13 mouse cellular contexts compared by ENCODE assay signal in the genomic region with DNA sequence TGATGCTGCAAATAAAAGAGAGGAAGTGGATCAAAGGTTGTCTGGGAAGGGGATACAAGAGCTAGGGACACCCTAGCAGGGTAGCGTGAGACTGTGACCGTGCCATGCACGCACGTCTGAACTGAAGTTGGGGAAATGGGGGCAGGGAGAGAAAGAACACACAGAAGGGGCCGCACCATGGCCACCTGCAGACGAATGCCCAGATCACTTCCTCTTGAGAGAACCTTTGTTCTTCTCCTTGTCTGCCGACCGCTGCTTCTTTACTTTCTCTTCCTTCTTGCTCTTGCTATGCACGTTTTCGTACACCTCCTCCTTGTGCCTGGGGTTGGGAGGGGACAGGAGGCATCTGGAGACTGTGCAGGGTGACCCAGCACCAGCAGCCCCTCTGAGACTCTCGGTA. TPM values are rescaled to one million over a fixed set of nuclear protein-coding genes. Genes with fewer than 3 reads are reported as not detected.
DNase-seq lines count a peak whose midpoint lies in the region; ATAC-seq and TF ChIP-seq lines count a peak whose summit lies in the region.
"Had no signal": no experiment of that assay in that cellular context is flagged by ENCODE, and none has a peak within 500 bp of the region (broad histone marks: within the 10 kb centered on the region; RNA-seq: fewer than 3 reads in every experiment).

No protein-coding gene starts in this region.

- 65% methylated on average over 11 of the region's 11 CpGs for WGBS in kidney, postnatal 0 days
- WGBS in small intestine, adult 2 months: 18% methylated on average over 11 of the region's 11 CpGs

- H3K4me2 ChIP-seq in kidney, postnatal 0 days (ENCODE audit: low read length): peak overlapping the region; percentile 38
- peak overlapping the region; percentile 22; the same call in 1 of the 2 replicates for H3K4me2 ChIP-seq in CH12.LX (ENCODE audit: insufficient read depth, low read depth, poor library complexity, severe bottlenecking)

- no peaks in the 10 kb centered on the region for H3K4me1 ChIP-seq in kidney, postnatal 0 days (replicated peaks; ENCODE audit: insufficient read depth, low read length)
- H3K4me1 ChIP-seq in CH12.LX (ENCODE audit: control insufficient read depth in 1 of 2, insufficient read depth in 2 of 2): peaks cover 48 to 84% of the 10 kb centered on the region in 2 experiments
- peaks cover 23% of the 10 kb centered on the region for H3K4me1 ChIP-seq in small intestine, adult 2 months (ENCODE audit: control insufficient read depth, insufficient read depth, insufficient read length, low read length)

- H3K36me3 ChIP-seq in kidney, postnatal 0 days (ENCODE audit: insufficient read depth, low read length): peaks cover 12% of the 10 kb centered on the region; the same call in 1 of the 2 replicates
- peaks cover 45 to 88% of the 10 kb centered on the region in 2 experiments for H3K36me3 ChIP-seq in CH12.LX (replicated peaks in 1 of 2; ENCODE audit: control insufficient read depth in 1 of 2, insufficient read depth in 1 of 2, low read length in 1 of 2)
- peaks cover 22% of the 10 kb centered on the region for H3K36me3 ChIP-seq in small intestine, adult 2 months (ENCODE audit: control insufficient read depth, insufficient read depth, low read length)

- peak; percentile 87 for TF ChIP-seq EP300 in CH12.LX (IDR thresholded peaks at IDR 0.05; ENCODE audit: low read length)

- peak; percentile 67 for TF ChIP-seq POLR2A in CH12.LX (IDR thresholded peaks at IDR 0.05; ENCODE audit: low read depth, low read length)
- no peak; the same call in none of the 2 replicates for TF ChIP-seq POLR2A in small intestine, adult 2 months (IDR thresholded peaks at IDR 0.05; ENCODE audit: low read depth, low read length)

- H3K9ac ChIP-seq in kidney, postnatal 0 days (ENCODE audit: low read depth, low read length): no peak overlapping the region
- peak overlapping the region; percentile 21 for H3K9ac ChIP-seq in CH12.LX (ENCODE audit: insufficient read depth, low read depth)

- no peak for DNase-seq in kidney, postnatal 0 days (ENCODE audit: low spot score)
- no peak for DNase-seq in kidney, postnatal 14 days
- peak; percentile 92 for DNase-seq in CH12.LX (ENCODE audit: extremely low read depth)
- DNase-seq in gastrocnemius, adult 18-20 months (ENCODE audit: low spot score): no peak
- no peak for DNase-seq in ovary, postnatal 36 days (ENCODE audit: low spot score)
- no peak for DNase-seq in testis, postnatal 14 days (ENCODE audit: low spot score)
- DNase-seq: adrenal gland, postnatal 10 days; heart, postnatal 10 days; lung, adult 2 months had no signal

- no peak overlapping the region for H3K27ac ChIP-seq in kidney, postnatal 0 days
- peak overlapping the region; percentile 88 for H3K27ac ChIP-seq in CH12.LX (ENCODE audit: insufficient read depth, low read depth)
- H3K27ac ChIP-seq in small intestine, adult 2 months (ENCODE audit: insufficient read depth, low read depth, low read length): peak overlapping the region; percentile 89

- H3K9me3 ChIP-seq in kidney, postnatal 0 days (replicated peaks; ENCODE audit: low read length): no peaks in the 10 kb centered on the region
- H3K9me3 ChIP-seq in CH12.LX (replicated peaks; ENCODE audit: low read length): no peaks in the 10 kb centered on the region

- in situ Hi-C loops in CH12.LX (cut with MboI; ENCODE audit: low pct_ligation_motif_present, low pct_unique_long_range_greater_than_20kb, low sequenced_read_pairs): no loop called here

- dilution Hi-C loops in CH12.LX (cut with MboI; ENCODE audit: extremely low pct_ligation_motif_present, extremely low pct_unique_long_range_greater_than_20kb, low sequenced_read_pairs): no loop called here

- no peak for TF ChIP-seq CTCF in kidney, postnatal 0 days (IDR thresholded peaks at IDR 0.05; ENCODE audit: low read depth)
- no peak for TF ChIP-seq CTCF in CH12.LX (conservative IDR thresholded peaks at IDR 0.05 in 1 of 2, IDR thresholded peaks at IDR 0.05 in 1 of 2; ENCODE audit: low read depth in 2 of 2, low read length in 2 of 2)
- no peak for TF ChIP-seq CTCF in small intestine, adult 2 months (IDR thresholded peaks at IDR 0.05; ENCODE audit: extremely low read depth, insufficient read length, insufficient replicate concordance, low read depth, low read length)

- H3K79me2 ChIP-seq in CH12.LX (replicated peaks; ENCODE audit: control insufficient read depth, extremely low read depth, insufficient read depth, poor library complexity, severe bottlenecking): no peaks in the 10 kb centered on the region

- H3K27me3 ChIP-seq in kidney, postnatal 0 days (ENCODE audit: insufficient read depth, low read length): no peaks in the 10 kb centered on the region
- no peaks in the 10 kb centered on the region for H3K27me3 ChIP-seq in CH12.LX (replicated peaks)
- no peaks in the 10 kb centered on the region for H3K27me3 ChIP-seq in small intestine, adult 2 months (ENCODE audit: control insufficient read depth, insufficient read depth, low read length)

- peak; percentile 3 for TF ChIP-seq RAD21 in CH12.LX (IDR thresholded peaks at IDR 0.05; ENCODE audit: low read depth, low read length)

- ATAC-seq in kidney, postnatal 0 days (replicated peaks; ENCODE audit: low FRiP score, low read depth): no peak
- ATAC-seq in granulocyte monocyte progenitor cell, adult 5-6 weeks (replicated peaks; ENCODE audit: poor library complexity, severe bottlenecking): peak; percentile 67

- H3K4me3 ChIP-seq in kidney, postnatal 0 days (replicated peaks; ENCODE audit: low read depth, low read length): no peak overlapping the region
- peak overlapping the region in 1 of 3 experiments; percentile 31 for H3K4me3 ChIP-seq in CH12.LX (replicated peaks in 1 of 3; ENCODE audit: low read depth in 2 of 3, low read length in 2 of 3, poor library complexity in 1 of 3)
- peak overlapping the region; percentile 45 for H3K4me3 ChIP-seq in small intestine, adult 2 months (ENCODE audit: low read depth, low read length)

TF ChIP-seq in CH12.LX, 34 proteins besides CTCF, POLR2A, EP300 and RAD21 (continues in another document):
- TF ChIP-seq GABPA (IDR thresholded peaks at IDR 0.05; ENCODE audit: insufficient replicate concordance, low read depth, low read length) (no peak), MXI1 (IDR thresholded peaks at IDR 0.05; ENCODE audit: low read depth, low read length) (peak; percentile 86), ZNF384 (IDR thresholded peaks at IDR 0.05; ENCODE audit: low read depth, low read length) (peak; percentile 18; the same call in 1 of the 2 replicates), JUND (conservative IDR thresholded peaks at IDR 0.05; ENCODE audit: low read depth, low read length) (no peak), E2F4 (IDR thresholded peaks at IDR 0.05; ENCODE audit: insufficient replicate concordance, low read depth, low read length) (no peak), MAX (IDR thresholded peaks at IDR 0.05; ENCODE audit: low read length) (peak; percentile 81), ELF1 (IDR thresholded peaks at IDR 0.05; ENCODE audit: low read depth, low read length) (peak; percentile 75; the same call in 1 of the 2 replicates)

RNA-seq across cellular contexts. Expression of a gene that starts 8.8 kb away (rescaled TPM):
- polyA plus RNA-seq in kidney, postnatal 0 days (2015; fragmentation: Nextera tagmentation; extraction: Ambion mirVana): 404 and 411 TPM in 2 replicates
- total RNA-seq in CH12.LX (2012; rRNA removed) (440 and 578 TPM in 2 replicates), CH12.LX (2014; rRNA removed) (380 and 405 TPM in 2 replicates)
- 623 and 694 TPM in 2 replicates for polyA plus RNA-seq in CH12.LX (2012; ENCODE audit: insufficient read length, low read depth)
- 310 and 315 TPM in 2 replicates for total RNA-seq in granulocyte monocyte progenitor cell, adult 5-6 weeks (2014; fragmentation: Nextera tagmentation)
- 320 and 326 TPM in 2 replicates for total RNA-seq in granulocyte monocyte progenitor cell, adult 5-6 weeks (2017)
- 87.7 and 122 TPM in 2 replicates for polyA plus RNA-seq in small intestine, adult 2 months (2012; rRNA removed)
- total RNA-seq in gastrocnemius, adult 18-20 months (2021): 100 to 1,000 TPM; 134 to 155 TPM

RNA-seq across cellular contexts. Expression of a gene that starts 8.9 kb away (rescaled TPM):
- 166 and 183 TPM in 2 replicates for polyA plus RNA-seq in kidney, postnatal 0 days (2015; fragmentation: Nextera tagmentation; extraction: Ambion mirVana)
- 352 and 439 TPM in 2 replicates for total RNA-seq in CH12.LX (2012; rRNA removed)
- 481 and 498 TPM in 2 replicates for total RNA-seq in CH12.LX (2014; rRNA removed)
- polyA plus RNA-seq in CH12.LX (2012; ENCODE audit: insufficient read length, low read depth): 301 and 408 TPM in 2 replicates
- 201 and 231 TPM in 2 replicates for total RNA-seq in granulocyte monocyte progenitor cell, adult 5-6 weeks (2014; fragmentation: Nextera tagmentation)
- 193 and 209 TPM in 2 replicates for total RNA-seq in granulocyte monocyte progenitor cell, adult 5-6 weeks (2017)
- polyA plus RNA-seq in small intestine, adult 2 months (2012; rRNA removed): 26.8 and 34.9 TPM in 2 replicates
- 10 to 100 TPM; 58.4 to 60.4 TPM for total RNA-seq in gastrocnemius, adult 18-20 months (2021)

RNA-seq across cellular contexts. Expression of a gene that starts 17.6 kb away (rescaled TPM):
- polyA plus RNA-seq in kidney, postnatal 0 days (2015; fragmentation: Nextera tagmentation; extraction: Ambion mirVana): 13.0 and 13.6 TPM in 2 replicates
- total RNA-seq in CH12.LX (2012; rRNA removed): 247 and 283 TPM in 2 replicates
- total RNA-seq in CH12.LX (2014; rRNA removed): 300 and 327 TPM in 2 replicates
- 585 and 814 TPM in 2 replicates for polyA plus RNA-seq in CH12.LX (2012; ENCODE audit: insufficient read length, low read depth)
- total RNA-seq in granulocyte monocyte progenitor cell, adult 5-6 weeks (2014; fragmentation: Nextera tagmentation): 169 and 206 TPM in 2 replicates
- 327 and 371 TPM in 2 replicates for total RNA-seq in granulocyte monocyte progenitor cell, adult 5-6 weeks (2017)
- 23.0 and 41.0 TPM in 2 replicates for polyA plus RNA-seq in small intestine, adult 2 months (2012; rRNA removed)
- total RNA-seq in gastrocnemius, adult 18-20 months (2021): 1 to 10 TPM in 1 of 2 experiments, under 1 TPM in 1; 0.90 to 1.1 TPM

RNA-seq across cellular contexts. Expression of a gene that starts 20.3 kb away (rescaled TPM):
- polyA plus RNA-seq in kidney, postnatal 0 days (2015; fragmentation: Nextera tagmentation; extraction: Ambion mirVana): 549 and 600 TPM in 2 replicates
- 146 and 197 TPM in 2 replicates for total RNA-seq in CH12.LX (2012; rRNA removed)
- total RNA-seq in CH12.LX (2014; rRNA removed): 59.3 and 64.3 TPM in 2 replicates
- 88.4 and 93.7 TPM in 2 replicates for polyA plus RNA-seq in CH12.LX (2012; ENCODE audit: insufficient read length, low read depth)
- 177 and 222 TPM in 2 replicates for total RNA-seq in granulocyte monocyte progenitor cell, adult 5-6 weeks (2014; fragmentation: Nextera tagmentation)
- 109 and 136 TPM in 2 replicates for total RNA-seq in granulocyte monocyte progenitor cell, adult 5-6 weeks (2017)
- 80.4 and 143 TPM in 2 replicates for polyA plus RNA-seq in small intestine, adult 2 months (2012; rRNA removed)
- 100 to 1,000 TPM; 162 TPM for total RNA-seq in gastrocnemius, adult 18-20 months (2021)

RNA-seq across cellular contexts. Expression of a gene that starts 34.9 kb away (rescaled TPM):
- polyA plus RNA-seq in kidney, postnatal 0 days (2015; fragmentation: Nextera tagmentation; extraction: Ambion mirVana): not detected in 2 replicates
- total RNA-seq in CH12.LX (2012; rRNA removed) (not detected in 2 replicates), CH12.LX (2014; rRNA removed) (not detected in 2 replicates)
- not detected in 2 replicates for polyA plus RNA-seq in CH12.LX (2012; ENCODE audit: insufficient read length, low read depth)
- total RNA-seq in granulocyte monocyte progenitor cell, adult 5-6 weeks (2014; fragmentation: Nextera tagmentation): not detected in 2 replicates
- total RNA-seq in granulocyte monocyte progenitor cell, adult 5-6 weeks (2017): not detected in 2 replicates
- not detected in 2 replicates for polyA plus RNA-seq in small intestine, adult 2 months (2012; rRNA removed)
- total RNA-seq in gastrocnemius, adult 18-20 months (2021): not detected
- polyA plus RNA-seq: frontal cortex, adult 2 months; neural tube, embryonic 14.5 days had no signal

Comparison
In these comparisons a context has a peak if more than half of its experiments do, and no peak if none do; other contexts are left out.
1. RNA of a gene that starts 17.6 kb away (total RNA-seq): 169 to 371 TPM in granulocyte monocyte progenitor cell, adult 5-6 weeks and 247 to 327 TPM in CH12.LX; 0.90 to 1.1 TPM in gastrocnemius, adult 18-20 months; every median in the first group is over 10 times any median in the second.